Mouse (Mus musculus): ENCODE measurements around the gene Rundc3a.

GRCm38 (mm10) chr11:102442089-102442488, 48.9 kb downstream of the Rundc3a start:
- no peak for TF ChIP-seq POLR2A (IDR thresholded peaks at IDR 0.05; ENCODE audit: borderline replicate concordance, control insufficient read depth, low read depth, low read length)
- no peak for TF ChIP-seq CTCF (IDR thresholded peaks at IDR 0.05; ENCODE audit: control insufficient read depth, insufficient read depth, low read length)
